In genomic region chr1:84359611-84360500, GRCm38 (mm10) we compare ENCODE assay signal across 13 mouse cellular contexts. TPM values are rescaled to one million over a fixed set of nuclear protein-coding genes. Genes with fewer than 3 reads are reported as not detected.
DNase-seq lines count a peak whose midpoint lies in the region; ATAC-seq and TF ChIP-seq lines count a peak whose summit lies in the region.
"Had no signal": no experiment of that assay in that cellular context is flagged by ENCODE, and none has a peak within 500 bp of the region (broad histone marks: within the 10 kb centered on the region; RNA-seq: fewer than 3 reads in every experiment).

No protein-coding gene starts in this region.

- H3K36me3 ChIP-seq in hindbrain, embryonic 12.5 days = no peaks in the 10 kb centered on the region
- H3K36me3 ChIP-seq: forebrain, embryonic 10.5 days; hindbrain, embryonic 15.5 days; neural tube, embryonic 15.5 days; stomach, embryonic 15.5 days had no signal

- peak; percentile 59 to 62 for DNase-seq in lung, adult 18-20 months
- DNase-seq in lung, adult 2 months = no peak
- DNase-seq in gastrocnemius, postnatal 14 days = peak; percentile 71
- DNase-seq in lung, postnatal 4 days = peak; percentile 25 to 44
- DNase-seq in spleen, postnatal 4 days (ENCODE audit: low spot score in 2 of 2) = no peak
- DNase-seq in embryo, embryonic 10.5 days (ENCODE audit: low spot score) = no peak
- DNase-seq: lung, embryonic 14.5 days had no signal

- no peak for TF ChIP-seq CTCF in lung, adult 2 months (IDR thresholded peaks at IDR 0.05; ENCODE audit: insufficient read depth, low read length)

- H3K9ac ChIP-seq in hindbrain, embryonic 12.5 days = no peak overlapping the region
- H3K9ac ChIP-seq: hindbrain, embryonic 15.5 days; lung, embryonic 14.5 days; neural tube, embryonic 15.5 days; stomach, embryonic 15.5 days had no signal

- no peak for ATAC-seq in hindbrain, embryonic 12.5 days (ENCODE audit: low FRiP score)

- H3K9me3 ChIP-seq in hindbrain, embryonic 12.5 days (replicated peaks) = no peaks in the 10 kb centered on the region
- H3K9me3 ChIP-seq: forebrain, embryonic 10.5 days; hindbrain, embryonic 15.5 days; neural tube, embryonic 15.5 days; stomach, embryonic 15.5 days had no signal

- TF ChIP-seq POLR2A in lung, adult 2 months (IDR thresholded peaks at IDR 0.05; ENCODE audit: borderline replicate concordance, extremely low read depth, low read depth, low read length) = no peak

- H3K27me3 ChIP-seq in hindbrain, embryonic 12.5 days = no peaks in the 10 kb centered on the region
- H3K27me3 ChIP-seq: hindbrain, embryonic 15.5 days; neural tube, embryonic 15.5 days; stomach, embryonic 15.5 days had no signal

- H3K4me2 ChIP-seq in hindbrain, embryonic 12.5 days (replicated peaks) = no peak overlapping the region
- H3K4me2 ChIP-seq: hindbrain, embryonic 15.5 days; lung, embryonic 14.5 days; neural tube, embryonic 15.5 days; stomach, embryonic 15.5 days had no signal

- 67% methylated on average over 6 of the region's 6 CpGs for WGBS in lung, adult 2 months
- WGBS in hindbrain, embryonic 12.5 days = 87% methylated on average over 6 of the region's 6 CpGs

- no peaks in the 10 kb centered on the region; the same call in 1 of the 2 replicates for H3K4me1 ChIP-seq in lung, adult 2 months (ENCODE audit: control insufficient read depth, insufficient read depth, low read length)
- H3K4me1 ChIP-seq in brown adipose tissue, adult 24 weeks (ENCODE audit: control insufficient read depth, insufficient read depth, insufficient read length, low read length) = no peaks in the 10 kb centered on the region
- no peaks in the 10 kb centered on the region for H3K4me1 ChIP-seq in hindbrain, embryonic 12.5 days
- H3K4me1 ChIP-seq: forebrain, embryonic 10.5 days; hindbrain, embryonic 15.5 days; stomach, embryonic 15.5 days had no signal

- 0 out of 2 replicates have a peak overlapping the region, but pooled peaks have one; percentile 16 for H3K27ac ChIP-seq in brown adipose tissue, adult 24 weeks (replicated peaks; ENCODE audit: low read depth, low read length)
- no peak overlapping the region for H3K27ac ChIP-seq in hindbrain, embryonic 12.5 days
- H3K27ac ChIP-seq: forebrain, embryonic 10.5 days; hindbrain, embryonic 15.5 days; neural tube, embryonic 15.5 days; stomach, embryonic 15.5 days had no signal

- H3K4me3 ChIP-seq in lung, adult 2 months (replicated peaks; ENCODE audit: extremely low read depth, low read depth, low read length) = no peak overlapping the region
- no peak overlapping the region for H3K4me3 ChIP-seq in brown adipose tissue, adult 24 weeks (ENCODE audit: insufficient read depth, low read depth, low read length)
- no peak overlapping the region for H3K4me3 ChIP-seq in hindbrain, embryonic 12.5 days
- H3K4me3 ChIP-seq: forebrain, embryonic 10.5 days; hindbrain, embryonic 15.5 days; neural tube, embryonic 15.5 days; stomach, embryonic 15.5 days had no signal

- intact Hi-C loops in gastrocnemius, postnatal 14 days (cut with DNase I; ENCODE audit: low total_unique reads) = no loop called here

RNA-seq across cellular contexts. Expression of gene Pid1, which starts 4.1 kb away (rescaled TPM):
- 20.6 and 28.9 TPM in 2 replicates for polyA plus RNA-seq in lung, adult 2 months (2012; rRNA removed)
- polyA plus RNA-seq in brown adipose tissue, adult 24 weeks (2012; ENCODE audit: insufficient read depth, insufficient read length, missing spikeins) = 15.8 and 21.8 TPM in 2 replicates
- total RNA-seq in gastrocnemius, postnatal 14 days (2021) = 10 to 100 TPM; 17.6 TPM
- polyA plus RNA-seq in hindbrain, embryonic 12.5 days (2016; fragmentation: Nextera tagmentation; extraction: Ambion mirVana) = 126 and 140 TPM in 2 replicates

Comparison
In these comparisons a context has a peak if more than half of its experiments do, and no peak if none do; other contexts are left out.
1. DNase-seq: peak in lung, adult 18-20 months (2 of 2), gastrocnemius, postnatal 14 days (single experiment) and lung, postnatal 4 days (2 of 2); none in lung, adult 2 months (single experiment), spleen, postnatal 4 days (0 of 2) and embryo, embryonic 10.5 days (single experiment).